Mouse (Mus musculus) heart, adult 11 months (tissue): ENCODE measurements around the gene Tmprss4.

Experiments
- DNase-seq: peaks from one replicate; pipeline ENCODE4 v3.0.0; 2022

Tmprss4 gene

GRCm38 (mm10) chr9:45203797-45204410 is at the start of gene Tmprss4:
Gene Tmprss4, minus strand, starts transcription at chr9:45204092.
- DNase-seq = no peak

GRCm38 (mm10) chr9:45252395-45252794 is 48.5 kb upstream of the Tmprss4 start:
- DNase-seq = peak; percentile 87

GRCm38 (mm10) chr9:45251990-45252389 is 48.1 kb upstream of the Tmprss4 start:
- no peak for DNase-seq

GRCm38 (mm10) chr9:45251281-45251680 is 47.4 kb upstream of the Tmprss4 start:
- no peak for DNase-seq

- no peak for DNase-seq
Observed at GRCm38 (mm10) chr9:45250306-45250705, 46.4 kb upstream of the Tmprss4 start.

GRCm38 (mm10) chr9:45247536-45247935 is 43.6 kb upstream of the Tmprss4 start:
- peak; percentile 96 for DNase-seq

GRCm38 (mm10) chr9:45246060-45246459 is 42.2 kb upstream of the Tmprss4 start:
- DNase-seq = peak; percentile 98

- peak; percentile 96 for DNase-seq
Observed at GRCm38 (mm10) chr9:45245432-45245831, 41.5 kb upstream of the Tmprss4 start.

- DNase-seq = peak; percentile 96
Observed at GRCm38 (mm10) chr9:45241397-45241796, 37.5 kb upstream of the Tmprss4 start.

GRCm38 (mm10) chr9:45236744-45237143 is 32.9 kb upstream of the Tmprss4 start:
- peak; percentile 89 for DNase-seq

- DNase-seq = no peak
Observed at GRCm38 (mm10) chr9:45235668-45236227, 31.9 kb upstream of the Tmprss4 start.

GRCm38 (mm10) chr9:45229359-45229758 is 25.5 kb upstream of the Tmprss4 start:
- no peak for DNase-seq

- DNase-seq = peak; percentile 96
Observed at GRCm38 (mm10) chr9:45221567-45221966, 17.7 kb upstream of the Tmprss4 start.

GRCm38 (mm10) chr9:45219644-45220043 is 15.8 kb upstream of the Tmprss4 start:
- DNase-seq = no peak

GRCm38 (mm10) chr9:45215526-45216179 is 11.8 kb upstream of the Tmprss4 start:
- DNase-seq = no peak

GRCm38 (mm10) chr9:45212001-45212400 is 8.1 kb upstream of the Tmprss4 start:
- no peak for DNase-seq

GRCm38 (mm10) chr9:45207015-45207743 is 3.3 kb upstream of the Tmprss4 start:
- DNase-seq = no peak

GRCm38 (mm10) chr9:45206121-45206520 is 2.2 kb upstream of the Tmprss4 start:
- DNase-seq = no peak

GRCm38 (mm10) chr9:45205143-45205542 is 1.3 kb upstream of the Tmprss4 start:
- no peak for DNase-seq

GRCm38 (mm10) chr9:45202021-45202798 is 1.7 kb downstream of the Tmprss4 start:
- DNase-seq = no peak

GRCm38 (mm10) chr9:45201319-45201947 is 2.5 kb downstream of the Tmprss4 start:
- peak; percentile 95 for DNase-seq

GRCm38 (mm10) chr9:45197549-45197948 is 6.3 kb downstream of the Tmprss4 start:
- DNase-seq = no peak
